25 mouse cellular contexts compared by ENCODE assay signal in the genomic region with DNA sequence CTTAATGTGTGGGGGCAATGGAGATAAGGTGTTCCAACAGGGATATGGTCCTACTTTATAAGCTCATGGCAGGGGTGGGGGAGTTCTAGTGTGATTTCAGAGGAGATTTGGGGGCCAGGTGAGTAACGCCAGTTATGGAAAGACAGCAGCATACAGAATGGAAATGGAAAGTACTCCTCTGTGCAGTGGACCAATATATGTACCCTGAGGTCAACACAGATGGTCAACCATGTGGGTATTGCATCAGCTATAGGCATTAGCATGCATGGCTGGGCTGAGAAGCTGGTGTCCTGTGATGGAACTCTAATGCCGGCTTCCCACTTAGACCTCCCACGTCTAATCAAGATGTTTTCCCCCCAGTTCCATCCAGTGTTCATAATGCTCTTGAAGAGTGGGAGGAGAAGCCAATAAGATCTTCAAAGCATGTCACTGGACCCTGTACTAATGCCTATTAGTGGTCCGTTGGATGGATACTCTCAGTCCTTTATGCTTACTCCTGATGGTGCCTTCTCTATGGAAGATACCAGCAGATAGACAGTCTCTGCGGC.
DNase-seq lines count a peak whose midpoint lies in the region; ATAC-seq and TF ChIP-seq lines count a peak whose summit lies in the region.
"Had no signal": no experiment of that assay in that cellular context is flagged by ENCODE, and none has a peak within 500 bp of the region (broad histone marks: within the 10 kb centered on the region; RNA-seq: fewer than 3 reads in every experiment).

No protein-coding gene starts in this region.

- TF ChIP-seq RAD21 in CH12.LX (IDR thresholded peaks at IDR 0.05; ENCODE audit: low read depth, low read length): peak; percentile 20

- H3K4me3 ChIP-seq in hindbrain, embryonic 15.5 days: no peak overlapping the region
- no peak overlapping the region for H3K4me3 ChIP-seq in hindbrain, embryonic 14.5 days (replicated peaks; ENCODE audit: low read length)
- no peak overlapping the region for H3K4me3 ChIP-seq in hindbrain, postnatal 0 days (ENCODE audit: low read length)
- no peak overlapping the region for H3K4me3 ChIP-seq in hindbrain, embryonic 10.5 days
- no peak overlapping the region for H3K4me3 ChIP-seq in midbrain, postnatal 0 days (ENCODE audit: low read depth, low read length)
- no peak overlapping the region for H3K4me3 ChIP-seq in midbrain, embryonic 16.5 days (ENCODE audit: low read depth, low read length)
- H3K4me3 ChIP-seq in CH12.LX (replicated peaks in 1 of 3; ENCODE audit: low read depth in 2 of 3, low read length in 2 of 3, poor library complexity in 1 of 3): no peak overlapping the region
- H3K4me3 ChIP-seq: embryonic facial prominence, embryonic 13.5 days; embryonic facial prominence, embryonic 15.5 days; erythroblast, embryonic 14.5 days; forebrain, embryonic 10.5 days; forebrain, embryonic 12.5 days had no signal

- H3K4me2 ChIP-seq in hindbrain, embryonic 15.5 days: no peak overlapping the region
- H3K4me2 ChIP-seq in hindbrain, embryonic 14.5 days (replicated peaks): no peak overlapping the region
- no peak overlapping the region for H3K4me2 ChIP-seq in hindbrain, postnatal 0 days (ENCODE audit: low read depth, low read length)
- H3K4me2 ChIP-seq in midbrain, postnatal 0 days (ENCODE audit: low read depth, low read length, poor library complexity, severe bottlenecking): no peak overlapping the region
- no peak overlapping the region for H3K4me2 ChIP-seq in midbrain, embryonic 16.5 days (ENCODE audit: low read length)
- peak overlapping the region; percentile 52 for H3K4me2 ChIP-seq in CH12.LX (ENCODE audit: insufficient read depth, low read depth, poor library complexity, severe bottlenecking)
- H3K4me2 ChIP-seq: embryonic facial prominence, embryonic 13.5 days; embryonic facial prominence, embryonic 15.5 days; forebrain, embryonic 12.5 days had no signal

- H3K9me3 ChIP-seq in hindbrain, embryonic 15.5 days: no peaks in the 10 kb centered on the region
- no peaks in the 10 kb centered on the region for H3K9me3 ChIP-seq in hindbrain, embryonic 14.5 days (ENCODE audit: control insufficient read depth, low read length)
- no peaks in the 10 kb centered on the region for H3K9me3 ChIP-seq in hindbrain, postnatal 0 days (ENCODE audit: low read length)
- no peaks in the 10 kb centered on the region for H3K9me3 ChIP-seq in hindbrain, embryonic 10.5 days
- H3K9me3 ChIP-seq in midbrain, postnatal 0 days (ENCODE audit: low read length): no peaks in the 10 kb centered on the region
- H3K9me3 ChIP-seq in midbrain, embryonic 16.5 days (replicated peaks; ENCODE audit: control insufficient read depth, low read length, poor library complexity, severe bottlenecking): no peaks in the 10 kb centered on the region
- no peaks in the 10 kb centered on the region for H3K9me3 ChIP-seq in CH12.LX (replicated peaks; ENCODE audit: low read length)
- H3K9me3 ChIP-seq: embryonic facial prominence, embryonic 13.5 days; embryonic facial prominence, embryonic 15.5 days; forebrain, embryonic 10.5 days; forebrain, embryonic 12.5 days had no signal

- no peak overlapping the region for H3K27ac ChIP-seq in hindbrain, embryonic 15.5 days (replicated peaks)
- no peak overlapping the region for H3K27ac ChIP-seq in hindbrain, embryonic 14.5 days
- H3K27ac ChIP-seq in hindbrain, postnatal 0 days: no peak overlapping the region
- no peak overlapping the region for H3K27ac ChIP-seq in hindbrain, embryonic 10.5 days
- H3K27ac ChIP-seq in midbrain, postnatal 0 days (ENCODE audit: low read depth, low read length): no peak overlapping the region
- no peak overlapping the region for H3K27ac ChIP-seq in midbrain, embryonic 16.5 days (ENCODE audit: low read length)
- H3K27ac ChIP-seq in CH12.LX (ENCODE audit: insufficient read depth, low read depth): peak overlapping the region; percentile 92
- H3K27ac ChIP-seq: embryonic facial prominence, embryonic 13.5 days; embryonic facial prominence, embryonic 15.5 days; forebrain, embryonic 10.5 days; forebrain, embryonic 12.5 days had no signal

- no peaks in the 10 kb centered on the region for H3K36me3 ChIP-seq in hindbrain, embryonic 15.5 days
- H3K36me3 ChIP-seq in hindbrain, embryonic 14.5 days (replicated peaks; ENCODE audit: control insufficient read depth, insufficient read depth): no peaks in the 10 kb centered on the region
- no peaks in the 10 kb centered on the region for H3K36me3 ChIP-seq in hindbrain, postnatal 0 days (ENCODE audit: insufficient read depth, low read length)
- no peaks in the 10 kb centered on the region for H3K36me3 ChIP-seq in hindbrain, embryonic 10.5 days
- no peaks in the 10 kb centered on the region for H3K36me3 ChIP-seq in midbrain, postnatal 0 days (ENCODE audit: insufficient read depth, low read length)
- H3K36me3 ChIP-seq in midbrain, embryonic 16.5 days (ENCODE audit: control insufficient read depth, insufficient read depth, low read length): no peaks in the 10 kb centered on the region
- H3K36me3 ChIP-seq in CH12.LX (replicated peaks in 1 of 2; ENCODE audit: control insufficient read depth in 1 of 2, insufficient read depth in 1 of 2, low read length in 1 of 2): no peaks in the 10 kb centered on the region
- H3K36me3 ChIP-seq: embryonic facial prominence, embryonic 13.5 days; embryonic facial prominence, embryonic 15.5 days; forebrain, embryonic 10.5 days; forebrain, embryonic 12.5 days had no signal

- DNase-seq in hindbrain, embryonic 14.5 days (ENCODE audit: low spot score): no peak
- no peak for DNase-seq in hindbrain, postnatal 0 days (ENCODE audit: low spot score)
- DNase-seq in hindbrain, embryonic 10.5 days (ENCODE audit: low spot score): no peak
- DNase-seq in midbrain, postnatal 0 days (ENCODE audit: low spot score): peak; percentile 4
- DNase-seq in CH12.LX (ENCODE audit: extremely low read depth): peak; percentile 85
- DNase-seq: adrenal gland, adult 2 months; adrenal gland, postnatal 10 days; adrenal gland, postnatal 25 days; B cell, adult 2 months; cerebellum, adult 11 months; cerebellum, adult 18-20 months; cerebellum, adult 8-10 months; cerebellum, adult 9-11 months; cerebellum, postnatal 14 days; cerebellum, postnatal 36 days; embryo, embryonic 11 days had no signal

- no peaks in the 10 kb centered on the region for H3K79me2 ChIP-seq in CH12.LX (replicated peaks; ENCODE audit: control insufficient read depth, extremely low read depth, insufficient read depth, poor library complexity, severe bottlenecking)

- in situ Hi-C loops in CH12.LX (cut with MboI; ENCODE audit: low pct_ligation_motif_present, low pct_unique_long_range_greater_than_20kb, low sequenced_read_pairs): no loop called here

- TF ChIP-seq CTCF in hindbrain, postnatal 0 days (IDR thresholded peaks at IDR 0.05; ENCODE audit: low read depth): no peak
- no peak for TF ChIP-seq CTCF in midbrain, postnatal 0 days (IDR thresholded peaks at IDR 0.05)
- TF ChIP-seq CTCF in CH12.LX (conservative IDR thresholded peaks at IDR 0.05 in 1 of 2, IDR thresholded peaks at IDR 0.05 in 1 of 2; ENCODE audit: low read depth in 2 of 2, low read length in 2 of 2): no peak

- H3K27me3 ChIP-seq in hindbrain, embryonic 15.5 days: no peaks in the 10 kb centered on the region
- no peaks in the 10 kb centered on the region for H3K27me3 ChIP-seq in hindbrain, embryonic 14.5 days (ENCODE audit: control insufficient read depth, insufficient read depth, low read length)
- H3K27me3 ChIP-seq in hindbrain, postnatal 0 days (ENCODE audit: insufficient read depth, low read length): no peaks in the 10 kb centered on the region
- H3K27me3 ChIP-seq in hindbrain, embryonic 10.5 days (ENCODE audit: insufficient read depth, poor library complexity, severe bottlenecking): no peaks in the 10 kb centered on the region
- H3K27me3 ChIP-seq in midbrain, postnatal 0 days (ENCODE audit: insufficient read depth, low read length): no peaks in the 10 kb centered on the region
- H3K27me3 ChIP-seq in midbrain, embryonic 16.5 days (ENCODE audit: control insufficient read depth, insufficient read depth, low read depth, low read length): no peaks in the 10 kb centered on the region
- no peaks in the 10 kb centered on the region for H3K27me3 ChIP-seq in CH12.LX (replicated peaks)
- H3K27me3 ChIP-seq: embryonic facial prominence, embryonic 13.5 days; embryonic facial prominence, embryonic 15.5 days; forebrain, embryonic 12.5 days had no signal

- peak; percentile 99 for TF ChIP-seq EP300 in CH12.LX (IDR thresholded peaks at IDR 0.05; ENCODE audit: low read length)

- H3K4me1 ChIP-seq in hindbrain, embryonic 15.5 days (replicated peaks): no peaks in the 10 kb centered on the region
- 0 out of 2 replicates have a peak, but pooled peaks cover 3% of the 10 kb centered on the region for H3K4me1 ChIP-seq in hindbrain, embryonic 14.5 days (replicated peaks; ENCODE audit: control insufficient read depth, insufficient read depth, low read length)
- no peaks in the 10 kb centered on the region for H3K4me1 ChIP-seq in hindbrain, postnatal 0 days (ENCODE audit: insufficient read depth, low read length)
- H3K4me1 ChIP-seq in hindbrain, embryonic 10.5 days (replicated peaks): no peaks in the 10 kb centered on the region
- no peaks in the 10 kb centered on the region for H3K4me1 ChIP-seq in midbrain, postnatal 0 days (ENCODE audit: insufficient read depth, low read length)
- peaks cover 3% of the 10 kb centered on the region; the same call in 1 of the 2 replicates for H3K4me1 ChIP-seq in midbrain, embryonic 16.5 days (ENCODE audit: control insufficient read depth, insufficient read depth, low read length)
- peaks cover 45 to 61% of the 10 kb centered on the region in 2 experiments for H3K4me1 ChIP-seq in CH12.LX (ENCODE audit: control insufficient read depth in 1 of 2, insufficient read depth in 2 of 2)
- H3K4me1 ChIP-seq: embryonic facial prominence, embryonic 13.5 days; embryonic facial prominence, embryonic 15.5 days; forebrain, embryonic 10.5 days; forebrain, embryonic 12.5 days had no signal

- TF ChIP-seq POLR2A in CH12.LX (IDR thresholded peaks at IDR 0.05; ENCODE audit: low read depth, low read length): 0 out of 2 replicates have a peak, but pooled peaks have one; percentile 32

- no peak overlapping the region for H3K9ac ChIP-seq in hindbrain, embryonic 15.5 days
- H3K9ac ChIP-seq in hindbrain, embryonic 14.5 days: no peak overlapping the region
- no peak overlapping the region for H3K9ac ChIP-seq in hindbrain, postnatal 0 days (replicated peaks; ENCODE audit: low read length)
- no peak overlapping the region for H3K9ac ChIP-seq in midbrain, postnatal 0 days (replicated peaks; ENCODE audit: low read length, poor library complexity, severe bottlenecking)
- no peak overlapping the region for H3K9ac ChIP-seq in midbrain, embryonic 16.5 days (ENCODE audit: low read depth, low read length)
- H3K9ac ChIP-seq in CH12.LX (ENCODE audit: insufficient read depth, low read depth): peak overlapping the region; percentile 60
- H3K9ac ChIP-seq: embryonic facial prominence, embryonic 13.5 days; embryonic facial prominence, embryonic 15.5 days; forebrain, embryonic 12.5 days had no signal

- WGBS in hindbrain, embryonic 15.5 days: 82% methylated on average over 5 of the region's 5 CpGs
- WGBS in hindbrain, embryonic 14.5 days: 87% methylated on average over 5 of the region's 5 CpGs
- WGBS in hindbrain, postnatal 0 days: 70% methylated on average over 5 of the region's 5 CpGs
- WGBS in hindbrain, embryonic 10.5 days: 88% methylated on average over 5 of the region's 5 CpGs
- WGBS in midbrain, postnatal 0 days: 74% methylated on average over 5 of the region's 5 CpGs
- WGBS in midbrain, embryonic 16.5 days: 71% methylated on average over 5 of the region's 5 CpGs

- peak; percentile 38; the same call in 1 of the 2 replicates for ATAC-seq in hindbrain, embryonic 15.5 days (ENCODE audit: low FRiP score, low read depth)
- ATAC-seq in hindbrain, embryonic 14.5 days (ENCODE audit: low FRiP score): no peak
- ATAC-seq in hindbrain, postnatal 0 days: peak; percentile 63; the same call in 1 of the 2 replicates
- no peak for ATAC-seq in midbrain, postnatal 0 days (ENCODE audit: low FRiP score)
- no peak for ATAC-seq in midbrain, embryonic 16.5 days
- ATAC-seq: CD4-positive, CD25-positive, alpha-beta regulatory T cell, adult 4 months; forebrain, embryonic 14.5 days had no signal

- dilution Hi-C loops in CH12.LX (cut with MboI; ENCODE audit: extremely low pct_ligation_motif_present, extremely low pct_unique_long_range_greater_than_20kb, low sequenced_read_pairs): no loop called here

Comparison
In these comparisons a context has a peak if more than half of its experiments do, and no peak if none do; other contexts are left out.
1. ATAC-seq: peak in hindbrain, embryonic 15.5 days (single experiment) and hindbrain, postnatal 0 days (single experiment); none in hindbrain, embryonic 14.5 days (single experiment), midbrain, postnatal 0 days (single experiment) and midbrain, embryonic 16.5 days (single experiment).
2. DNase-seq: peak in midbrain, postnatal 0 days (single experiment) and CH12.LX (single experiment); none in hindbrain, embryonic 14.5 days (single experiment), hindbrain, postnatal 0 days (single experiment) and hindbrain, embryonic 10.5 days (single experiment).